Mouse (Mus musculus): ENCODE data around the gene Bricd5.

The Bricd5 gene

GRCm38 (mm10) chr17:24463374-24464133 is 10.1 kb upstream of the Bricd5 start:
- DNase-seq: no peak

- DNase-seq: no peak
Measured at GRCm38 (mm10) chr17:24468636-24469246, 4.9 kb upstream of the Bricd5 start.

- no peak for DNase-seq
Measured at GRCm38 (mm10) chr17:24469336-24469909, 4.3 kb upstream of the Bricd5 start.

- DNase-seq: peak; percentile 100
Measured at GRCm38 (mm10) chr17:24469910-24470602, 3.6 kb upstream of the Bricd5 start, which contains the start of the genes E4f1 and Pgp. Gene E4f1, minus strand, starts transcription at chr17:24470313. Gene Pgp, plus strand, starts transcription at chr17:24470392.

GRCm38 (mm10) chr17:24470701-24471527 is 2.8 kb upstream of the Bricd5 start:
- DNase-seq: peak; percentile 56

- peak; percentile 67 for DNase-seq
Measured at GRCm38 (mm10) chr17:24472512-24472911, 1.2 kb upstream of the Bricd5 start.

GRCm38 (mm10) chr17:24474557-24474956 is 873 bp downstream of the Bricd5 start:
- DNase-seq: no peak

GRCm38 (mm10) chr17:24475586-24475985 is 1.9 kb downstream of the Bricd5 start:
- DNase-seq: no peak

- DNase-seq: no peak
Measured at GRCm38 (mm10) chr17:24476022-24476776, 2.5 kb downstream of the Bricd5 start.

- peak; percentile 40 for DNase-seq
Measured at GRCm38 (mm10) chr17:24477053-24477984, 3.6 kb downstream of the Bricd5 start.

- peak; percentile 47 for DNase-seq
Measured at GRCm38 (mm10) chr17:24477985-24478600, 4.4 kb downstream of the Bricd5 start.

- DNase-seq: peak; percentile 99
Measured at GRCm38 (mm10) chr17:24478663-24479380, 5.1 kb downstream of the Bricd5 start, which contains the start of gene Mlst8. Gene Mlst8, minus strand, starts transcription at chr17:24479078.

GRCm38 (mm10) chr17:24479431-24479830 is 5.7 kb downstream of the Bricd5 start:
- DNase-seq: no peak

- DNase-seq: no peak
Measured at GRCm38 (mm10) chr17:24480201-24480826, 6.6 kb downstream of the Bricd5 start.

- DNase-seq: no peak
Measured at GRCm38 (mm10) chr17:24481027-24481815, 7.5 kb downstream of the Bricd5 start.

- no peak for DNase-seq
Measured at GRCm38 (mm10) chr17:24483495-24483894, 9.8 kb downstream of the Bricd5 start.

GRCm38 (mm10) chr17:24485090-24485860 is 11.6 kb downstream of the Bricd5 start:
- DNase-seq: no peak
